Mouse (Mus musculus) small intestine, adult 2 months (tissue): ENCODE measurements around the gene Caskin1. TPM values are rescaled to one million over a fixed set of nuclear protein-coding genes. Genes with fewer than 3 reads are reported as not detected.
A peak's percentile ranks its signal among the peaks of the same experiment; 100 is the strongest.

Experiments
- H3K27ac ChIP-seq: fragments of 200-500 bp; 2 replicates; pipeline ENCODE4 v1.5.1; 2012; ENCODE audit warnings: low read depth, low read length, control low read depth, inconsistent platforms; ENCODE audit not compliant: insufficient read depth
- H3K27me3 ChIP-seq: fragments of 200-500 bp; 2 replicates; pipeline ENCODE4 v1.6.1; 2012; ENCODE audit warnings: mild to moderate bottlenecking, moderate library complexity, low read length, inconsistent platforms; ENCODE audit not compliant: control insufficient read depth, insufficient read depth
- H3K36me3 ChIP-seq: fragments of 200-500 bp; 2 replicates; pipeline ENCODE4 v1.6.1; 2012; ENCODE audit warnings: mild to moderate bottlenecking, low read length, control low read depth, inconsistent platforms; ENCODE audit not compliant: control insufficient read depth, insufficient read depth
- H3K4me1 ChIP-seq: fragments of 200-500 bp; 2 replicates; pipeline ENCODE4 v1.6.1; 2012; ENCODE audit warnings: low read length, inconsistent platforms, mixed read lengths; ENCODE audit not compliant: control insufficient read depth, insufficient read depth, insufficient read length
- H3K4me3 ChIP-seq: fragments of 200-500 bp; 2 replicates; pipeline ENCODE4 v1.5.1; 2012; ENCODE audit warnings: low read depth, mild to moderate bottlenecking, control low read depth, inconsistent platforms, low read length, moderate library complexity
- CTCF ChIP-seq: fragments of 200-500 bp; IDR thresholded peaks from 2 replicates; pipeline ENCODE4 v1.5.1; 2012; ENCODE audit warnings: low read depth, mild to moderate bottlenecking, control low read depth, inconsistent platforms, low read length, moderate library complexity, mixed read lengths; ENCODE audit not compliant: insufficient replicate concordance, insufficient read length; ENCODE audit errors: extremely low read depth
- POLR2A ChIP-seq: fragments of 200-500 bp; IDR thresholded peaks from 2 replicates; pipeline ENCODE4 v1.6.1; 2012; ENCODE audit warnings: low read depth, mild to moderate bottlenecking, control low read depth, inconsistent platforms, low read length, moderate library complexity
- WGBS: fragments of 180-500 bp; shearing (Covaris S2); methylation state at CpG from one replicate; pipeline ENCODE4 v1.1.7; 2018; 5-methylcytosine and 5-hydroxymethylcytosine counted together
- polyA plus RNA-seq: library from polyadenylated mRNA; depleted of rRNA; stranded (reverse); fragments of >200 nt; gene quantifications from 2 replicates; pipeline ENCODE4 v1.2.3, GENCODE M21; 2012

The Caskin1 gene
- polyA plus RNA-seq, 1 experiment: 0.77 TPM

DNA sequence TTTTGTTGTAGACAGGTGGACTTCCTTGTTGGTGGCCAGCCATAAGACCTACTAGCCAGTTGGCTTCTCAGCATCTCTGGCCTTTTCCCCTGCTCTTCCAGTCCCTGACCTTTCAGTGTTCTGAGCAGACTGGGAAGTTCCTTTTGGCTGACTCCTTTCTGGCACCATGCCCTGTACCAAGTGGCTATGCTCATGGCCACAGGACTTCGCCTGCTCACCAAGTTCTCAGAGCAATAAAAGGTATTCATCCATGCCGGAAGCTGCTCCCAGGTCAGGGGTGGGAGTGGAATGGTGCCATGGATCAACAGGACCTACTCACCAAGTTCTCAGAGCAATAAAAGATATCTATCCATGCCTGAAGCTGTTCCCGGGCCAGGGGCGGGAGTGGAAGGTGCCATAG is 15.9 kb upstream of the Caskin1 start:
- no peak for TF ChIP-seq CTCF
- peak; percentile 67; the same call in 1 of the 2 replicates for TF ChIP-seq POLR2A
- 18% methylated on average over 4 of the region's 4 CpGs for WGBS
- Histone ChIP-seq H3K27ac (peak overlapping the region; percentile 96), H3K36me3 (peaks cover 28% of the 10 kb centered on the region), H3K4me1 (peaks cover 31% of the 10 kb centered on the region), H3K27me3 (no peaks in the 10 kb centered on the region), H3K4me3 (peak overlapping the region; percentile 8; the same call in 1 of the 2 replicates)

DNA sequence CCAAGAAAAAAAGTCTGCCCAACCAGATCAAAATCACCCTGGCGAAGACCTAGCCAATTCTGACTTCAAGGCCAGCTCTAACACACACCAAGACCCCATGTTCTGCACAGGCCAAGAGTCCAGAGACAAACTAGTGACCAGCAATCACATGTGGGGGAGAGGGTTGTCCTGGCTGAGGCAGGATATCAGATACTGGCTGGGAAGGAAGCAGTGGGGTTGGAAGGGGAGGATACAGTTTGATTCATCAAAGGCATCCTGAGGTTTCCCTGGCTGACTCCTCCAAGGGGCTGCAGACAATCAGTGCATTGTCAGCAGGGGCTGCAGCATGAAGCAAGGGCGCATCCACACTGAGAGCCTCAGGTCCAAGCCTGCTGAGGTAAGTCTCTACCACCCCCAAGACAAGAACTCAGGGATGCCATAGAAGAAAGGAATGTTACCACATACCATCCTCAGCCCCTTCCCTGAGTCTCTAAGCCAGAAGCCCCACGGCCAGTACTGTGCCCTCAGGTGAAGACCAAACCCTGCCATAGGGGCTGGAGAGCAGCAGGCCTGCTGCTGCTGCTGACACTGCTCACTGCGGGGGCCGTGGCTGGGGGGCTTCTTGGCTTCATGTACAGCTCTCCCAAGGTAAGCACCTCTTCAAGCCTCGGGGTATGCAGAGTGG is 14.7 kb upstream of the Caskin1 start, which contains the start of gene Bricd5:
Gene Bricd5, plus strand, starts transcription at position 273 of the 664 bp plus-strand sequence.
- Histone ChIP-seq H3K27me3 (no peaks in the 10 kb centered on the region), H3K4me1 (peaks cover 39% of the 10 kb centered on the region), H3K36me3 (peaks cover 28% of the 10 kb centered on the region), H3K4me3 (peak within 1 kb of the TSS; percentile 8; the same call in 1 of the 2 replicates), H3K27ac (peak within 1 kb of the TSS; percentile 96)
- WGBS: 62% methylated on average over 6 of the region's 6 CpGs
- TF ChIP-seq POLR2A (0 out of 2 replicates have a peak, but pooled peaks have one; percentile 13), CTCF (no peak)

DNA sequence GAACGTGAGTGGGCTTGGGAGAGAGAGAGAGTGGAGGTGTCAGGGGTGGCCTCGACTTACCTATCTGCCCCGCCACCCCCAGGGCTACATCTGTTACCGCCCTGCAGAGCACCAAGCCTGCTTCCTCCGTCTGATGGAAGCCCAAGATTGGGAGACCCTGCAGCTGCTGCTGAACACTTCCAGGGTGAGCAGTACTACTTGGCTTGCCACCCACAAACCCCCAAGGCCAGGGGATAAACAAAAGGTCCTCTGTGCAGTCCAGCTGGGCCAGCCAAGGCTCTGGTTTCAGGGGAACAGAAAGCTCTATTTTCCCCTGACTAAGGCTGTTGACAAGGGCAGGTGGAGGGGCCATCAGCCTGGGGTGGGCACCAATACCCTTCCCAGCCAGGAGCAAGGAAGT is 13.8 kb upstream of the Caskin1 start:
- H3K36me3 ChIP-seq: peaks cover 28% of the 10 kb centered on the region
- no peaks in the 10 kb centered on the region for H3K27me3 ChIP-seq
- H3K27ac ChIP-seq: no peak overlapping the region
- TF ChIP-seq CTCF: no peak
- TF ChIP-seq POLR2A: no peak
- no peak overlapping the region for H3K4me3 ChIP-seq
- 86% methylated on average over 5 of the region's 5 CpGs for WGBS
- H3K4me1 ChIP-seq: peaks cover 39% of the 10 kb centered on the region

DNA sequence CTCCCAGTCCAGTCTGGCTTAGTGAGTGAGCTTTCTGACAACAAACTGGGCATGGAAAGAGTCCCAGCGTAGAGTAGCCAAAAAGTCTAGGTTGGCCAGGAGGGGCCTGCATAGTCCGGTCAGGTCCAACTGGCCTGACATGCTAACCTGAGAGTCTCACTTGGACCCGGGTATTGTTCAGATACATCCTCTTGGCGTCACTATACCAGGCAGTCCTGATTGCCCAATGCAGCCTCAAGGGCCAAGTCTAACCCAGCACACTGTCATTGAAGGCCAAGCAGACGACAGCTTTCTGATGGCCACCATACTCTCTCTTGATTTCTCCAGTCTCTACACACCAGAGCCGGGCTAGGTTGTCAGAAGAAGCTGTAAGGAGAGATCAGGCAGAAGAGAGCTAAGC is 12.8 kb upstream of the Caskin1 start:
- peaks cover 28% of the 10 kb centered on the region for H3K36me3 ChIP-seq
- no peak overlapping the region for H3K27ac ChIP-seq
- peaks cover 39% of the 10 kb centered on the region for H3K4me1 ChIP-seq
- no peak overlapping the region for H3K4me3 ChIP-seq
- WGBS: 84% methylated on average over 6 of the region's 6 CpGs
- TF ChIP-seq CTCF: no peak
- no peak for TF ChIP-seq POLR2A
- H3K27me3 ChIP-seq: no peaks in the 10 kb centered on the region

DNA sequence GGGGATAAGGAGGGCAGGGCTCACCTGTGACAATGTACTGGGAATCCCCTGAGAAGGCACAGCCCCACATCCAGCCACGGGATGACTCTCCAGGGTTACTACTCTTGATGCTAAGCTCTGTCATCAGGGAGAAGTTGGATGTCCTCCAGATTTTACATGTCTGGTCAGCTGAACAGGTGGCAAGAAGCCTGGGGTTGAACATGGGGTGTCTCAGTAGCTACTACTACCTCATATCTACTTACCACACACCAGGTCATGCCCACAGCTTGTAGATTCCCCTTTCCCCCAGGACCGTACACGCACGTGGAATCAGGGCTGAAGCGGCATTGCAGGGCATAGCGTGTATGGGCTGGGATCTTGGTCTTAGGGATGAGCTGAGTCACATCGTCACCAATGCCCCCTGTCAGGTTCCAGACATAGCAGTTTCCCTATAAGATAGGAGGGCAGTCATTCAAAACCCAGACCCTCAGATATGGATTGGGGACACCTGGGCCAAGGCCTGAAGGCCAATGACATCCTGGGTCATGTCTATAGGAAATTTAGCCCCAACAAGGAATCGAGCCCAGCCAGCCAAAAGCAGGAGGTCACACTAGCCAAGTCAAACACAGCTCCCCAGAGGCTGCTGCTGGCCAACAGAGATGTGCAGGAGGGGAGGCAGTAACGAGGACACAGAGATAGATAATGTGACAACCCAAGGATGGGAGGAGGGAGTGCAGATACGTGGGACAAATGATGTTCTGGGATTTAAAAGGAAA is 12.2 kb upstream of the Caskin1 start:
- TF ChIP-seq POLR2A: no peak
- TF ChIP-seq CTCF: no peak
- 87% methylated on average over 10 of the region's 10 CpGs for WGBS
- H3K4me1 ChIP-seq: peaks cover 35% of the 10 kb centered on the region

DNA sequence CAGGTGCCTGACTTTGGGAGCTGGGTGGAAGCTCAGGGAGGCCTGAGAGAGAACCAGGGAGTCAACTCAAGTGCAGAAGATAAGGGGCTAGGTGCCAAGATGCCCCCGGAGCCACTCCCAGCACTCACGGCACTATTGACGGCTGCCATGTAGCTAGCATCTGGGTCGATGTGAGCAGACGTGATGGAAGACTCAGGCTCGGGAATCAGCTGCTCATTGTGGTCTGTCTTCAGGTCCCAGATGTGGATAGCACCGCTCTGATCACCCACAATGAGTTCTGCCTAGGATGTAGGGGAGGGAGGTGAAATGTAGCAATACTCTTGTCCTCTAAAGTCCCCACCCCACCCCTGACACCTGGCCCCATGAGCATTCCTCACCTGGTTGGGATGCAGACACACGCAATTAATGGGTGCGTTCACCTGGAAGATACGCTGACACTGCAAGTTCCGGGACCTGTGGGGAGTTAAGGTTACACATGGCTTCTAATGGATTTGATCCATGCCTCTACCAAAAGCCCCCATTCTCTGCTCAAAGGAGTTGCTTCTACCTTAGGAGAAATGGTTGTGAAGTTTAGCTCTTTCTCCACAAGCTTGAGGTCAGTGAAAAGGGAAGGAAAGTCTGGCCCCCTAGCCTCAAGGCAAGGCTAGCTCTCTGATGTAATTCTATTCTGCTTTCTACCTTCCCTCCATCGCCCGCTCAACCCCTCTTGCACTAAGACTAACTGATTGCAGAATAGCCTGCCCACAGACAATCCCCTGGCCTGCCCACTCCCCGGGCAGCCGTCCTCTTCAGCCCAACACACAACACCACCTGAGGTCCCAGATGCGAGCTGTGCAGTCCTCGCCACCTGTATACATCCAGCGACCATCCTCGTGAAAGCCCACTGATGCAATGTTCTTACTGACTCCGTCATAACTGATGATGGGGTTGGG is 11.1 kb upstream of the Caskin1 start:
- peaks cover 28% of the 10 kb centered on the region for H3K36me3 ChIP-seq
- no peak for TF ChIP-seq POLR2A
- TF ChIP-seq CTCF: no peak
- H3K4me1 ChIP-seq: peaks cover 31% of the 10 kb centered on the region
- no peak overlapping the region for H3K4me3 ChIP-seq
- no peaks in the 10 kb centered on the region for H3K27me3 ChIP-seq
- 84% methylated on average over 20 of the region's 20 CpGs for whole genome bisulfite sequencing
- peak overlapping the region; percentile 1; the same call in 1 of the 2 replicates for H3K27ac ChIP-seq

More for the DNA sequence above, 12.2 kb upstream of the Caskin1 start:
- Histone ChIP-seq H3K4me3 (no peak overlapping the region), H3K27ac (no peak overlapping the region), H3K27me3 (no peaks in the 10 kb centered on the region), H3K36me3 (peaks cover 28% of the 10 kb centered on the region)
